Mouse (Mus musculus) spleen, postnatal 10 days (tissue): ENCODE results near the gene D10Wsu102e.

Experiments used
- DNase-seq, 2 experiments: peaks; one replicate each; pipeline ENCODE4 v3.0.0; 2021 to 2022; ENCODE audit warnings: low spot score in 2 of 2

The D10Wsu102e gene

GRCm38 (mm10) chr10:83359956-83360355, at the start of gene D10Wsu102e:
Gene D10Wsu102e, plus strand, starts transcription at chr10:83360221.
- DNase-seq = peak; percentile 79 to 96

- no peak for DNase-seq
Measured at GRCm38 (mm10) chr10:83310356-83310755, 49.7 kb upstream of the D10Wsu102e start.

- DNase-seq = no peak
Measured at GRCm38 (mm10) chr10:83313033-83313432, 47.0 kb upstream of the D10Wsu102e start.

GRCm38 (mm10) chr10:83320396-83320795, 39.6 kb upstream of the D10Wsu102e start:
- no peak for DNase-seq

GRCm38 (mm10) chr10:83320870-83321269, 39.2 kb upstream of the D10Wsu102e start:
- DNase-seq = no peak

- no peak for DNase-seq
Measured at GRCm38 (mm10) chr10:83321528-83321927, 38.5 kb upstream of the D10Wsu102e start.

- no peak for DNase-seq
Measured at GRCm38 (mm10) chr10:83322551-83323100, 37.4 kb upstream of the D10Wsu102e start.

GRCm38 (mm10) chr10:83324871-83325270, 35.1 kb upstream of the D10Wsu102e start:
- DNase-seq = no peak

GRCm38 (mm10) chr10:83325903-83326302, 34.1 kb upstream of the D10Wsu102e start:
- no peak for DNase-seq

GRCm38 (mm10) chr10:83326648-83327285, 33.3 kb upstream of the D10Wsu102e start:
- no peak for DNase-seq

- DNase-seq = no peak
Measured at GRCm38 (mm10) chr10:83328791-83329190, 31.2 kb upstream of the D10Wsu102e start.

GRCm38 (mm10) chr10:83330336-83330735, 29.7 kb upstream of the D10Wsu102e start:
- peak in 1 of 2 experiments; percentile 47 for DNase-seq

GRCm38 (mm10) chr10:83331811-83332210, 28.2 kb upstream of the D10Wsu102e start:
- DNase-seq = no peak

- DNase-seq = no peak
Measured at GRCm38 (mm10) chr10:83332581-83332980, 27.4 kb upstream of the D10Wsu102e start.

GRCm38 (mm10) chr10:83336336-83336735, 23.7 kb upstream of the D10Wsu102e start:
- no peak for DNase-seq

GRCm38 (mm10) chr10:83337159-83337951, 22.7 kb upstream of the D10Wsu102e start, which contains the start of gene Slc41a2:
Gene Slc41a2, minus strand, starts transcription at chr10:83337882.
- peak; percentile 24 to 49 for DNase-seq

GRCm38 (mm10) chr10:83337971-83338598, 21.9 kb upstream of the D10Wsu102e start:
- DNase-seq = no peak

- DNase-seq = no peak
Measured at GRCm38 (mm10) chr10:83341226-83341625, 18.8 kb upstream of the D10Wsu102e start.

- no peak for DNase-seq
Measured at GRCm38 (mm10) chr10:83343171-83343570, 16.9 kb upstream of the D10Wsu102e start.

- DNase-seq = no peak
Measured at GRCm38 (mm10) chr10:83343828-83344685, 16.0 kb upstream of the D10Wsu102e start.

GRCm38 (mm10) chr10:83345693-83346358, 14.2 kb upstream of the D10Wsu102e start:
- DNase-seq = no peak
